Comparison of ENCODE assay signal across 20 mouse cellular contexts in genomic region chr6:118078751-118079150, GRCm38 (mm10).
"Had no signal": no experiment of that assay in that cellular context is flagged by ENCODE, and none has a peak within 500 bp of the region (broad histone marks: within the 10 kb centered on the region; RNA-seq: fewer than 3 reads in every experiment).

No protein-coding gene starts in this region.

- H3K4me2 ChIP-seq: limb, embryonic 13.5 days; liver, embryonic 12.5 days; liver, embryonic 15.5 days; lung, embryonic 14.5 days; midbrain, embryonic 15.5 days; neural tube, embryonic 13.5 days had no signal

- H3K9me3 ChIP-seq: limb, embryonic 10.5 days; limb, embryonic 13.5 days; liver, embryonic 12.5 days; liver, embryonic 15.5 days; midbrain, embryonic 15.5 days; neural tube, embryonic 13.5 days had no signal

- H3K4me1 ChIP-seq: liver, embryonic 12.5 days; liver, embryonic 15.5 days had no signal

- H3K27me3 ChIP-seq: liver, embryonic 15.5 days; midbrain, embryonic 15.5 days; neural tube, embryonic 13.5 days had no signal

- DNase-seq: kidney, adult 2 months; layer of hippocampus, adult 9-11 months; liver; lung, embryonic 14.5 days; retina, postnatal 1 day; right cerebral cortex, postnatal 14 days; right cerebral cortex, postnatal 4 days; thymus, postnatal 25 days had no signal

- H3K9ac ChIP-seq: limb, embryonic 13.5 days; liver, embryonic 12.5 days; liver, embryonic 15.5 days; lung, embryonic 14.5 days; midbrain, embryonic 15.5 days; neural tube, embryonic 13.5 days had no signal

- H3K27ac ChIP-seq: kidney, postnatal 0 days; limb, embryonic 10.5 days; limb, embryonic 13.5 days; liver, embryonic 12.5 days; liver, embryonic 15.5 days; macrophage; midbrain, embryonic 15.5 days; neural tube, embryonic 13.5 days had no signal

- H3K4me3 ChIP-seq: layer of hippocampus, adult 2 months; limb, embryonic 10.5 days; limb, embryonic 13.5 days; liver, embryonic 12.5 days; liver, embryonic 15.5 days; midbrain, embryonic 15.5 days; myocyte; neural tube, embryonic 13.5 days had no signal

- ATAC-seq: intestine, embryonic 16.5 days; liver, embryonic 12.5 days; lung, postnatal 0 days; midbrain, embryonic 15.5 days had no signal

- H3K36me3 ChIP-seq: limb, embryonic 10.5 days; limb, embryonic 13.5 days; liver, embryonic 12.5 days; liver, embryonic 15.5 days; midbrain, embryonic 15.5 days; neural tube, embryonic 13.5 days had no signal
